Comparison of ENCODE assay signal across 9 mouse cellular contexts in the genomic region with DNA sequence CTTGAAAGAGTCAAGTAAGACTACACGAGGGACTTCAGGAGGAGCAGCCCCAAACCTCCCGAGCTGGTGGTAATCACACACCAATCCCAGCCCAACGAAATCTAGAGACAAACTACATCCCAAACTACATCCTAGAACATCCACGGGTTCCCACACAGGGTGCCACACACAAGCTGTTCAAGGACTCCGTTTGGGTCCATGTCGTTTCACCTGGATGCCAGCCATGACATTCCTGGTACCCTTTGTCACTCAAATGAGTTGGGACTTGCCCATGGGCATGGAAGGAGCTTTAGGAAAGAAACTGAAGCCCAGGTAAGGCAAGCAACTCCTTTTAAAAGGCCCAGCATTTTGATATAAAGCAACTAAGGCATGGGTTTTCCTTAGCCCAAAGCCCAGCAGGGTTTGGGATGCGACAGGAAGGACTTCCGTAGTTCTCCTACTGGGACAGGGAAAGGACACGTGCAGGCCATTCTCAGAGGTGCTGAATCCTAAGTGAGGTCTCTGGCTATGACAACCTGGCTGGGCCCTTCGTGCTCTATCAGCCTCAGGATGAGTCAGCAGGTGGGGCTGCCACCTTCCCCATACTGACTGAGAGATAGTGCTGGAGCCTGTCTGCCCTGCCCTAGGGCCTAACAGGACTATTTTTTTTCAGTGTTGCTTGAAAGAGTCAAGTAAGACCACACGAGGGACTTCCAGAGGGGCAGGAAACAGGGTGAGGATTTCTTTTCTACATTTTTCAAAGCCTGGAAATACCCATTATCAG. TPM values are rescaled to one million over a fixed set of nuclear protein-coding genes. Genes with fewer than 3 reads are reported as not detected.
DNase-seq lines count a peak whose midpoint lies in the region; ATAC-seq and TF ChIP-seq lines count a peak whose summit lies in the region.
"Had no signal": no experiment of that assay in that cellular context is flagged by ENCODE, and none has a peak within 500 bp of the region (broad histone marks: within the 10 kb centered on the region; RNA-seq: fewer than 3 reads in every experiment).

No protein-coding gene starts in this region.

- DNase-seq in lung, adult 2 months: no peak
- no peak for DNase-seq in lung, postnatal 25 days (ENCODE audit: low spot score)
- DNase-seq in kidney, postnatal 25 days: peak; percentile 42 to 60
- DNase-seq in spleen, postnatal 4 days (ENCODE audit: low spot score in 2 of 2): peak; percentile 68 to 75
- no peak for DNase-seq in left cerebral cortex, adult 11 months (ENCODE audit: low spot score)
- no peak for DNase-seq in layer of hippocampus, postnatal 10 days (ENCODE audit: low spot score in 2 of 2)

- WGBS in lung, adult 2 months: 51% methylated on average over 11 of the region's 11 CpGs
- 71% methylated on average over 11 of the region's 11 CpGs for WGBS in forebrain, embryonic 15.5 days

- TF ChIP-seq CTCF in lung, adult 2 months (IDR thresholded peaks at IDR 0.05; ENCODE audit: insufficient read depth, low read length): no peak

- H3K27me3 ChIP-seq in forebrain, embryonic 15.5 days: peaks cover 15% of the 10 kb centered on the region

- H3K4me1 ChIP-seq in lung, adult 2 months (ENCODE audit: control insufficient read depth, insufficient read depth, low read length): peaks cover 53% of the 10 kb centered on the region
- peaks cover 18% of the 10 kb centered on the region for H3K4me1 ChIP-seq in forebrain, embryonic 15.5 days

- no peaks in the 10 kb centered on the region for H3K9me3 ChIP-seq in forebrain, embryonic 15.5 days

- no peak overlapping the region for H3K9ac ChIP-seq in forebrain, embryonic 15.5 days (replicated peaks)

- H3K4me2 ChIP-seq in forebrain, embryonic 15.5 days (replicated peaks): no peak overlapping the region

- no peak overlapping the region for H3K27ac ChIP-seq in forebrain, embryonic 15.5 days (replicated peaks)

- peak; percentile 82 for ATAC-seq in erythroid progenitor cell, adult 5-6 weeks (replicated peaks; ENCODE audit: low FRiP score, poor library complexity, severe bottlenecking)
- no peak for ATAC-seq in forebrain, embryonic 15.5 days (replicated peaks)

- peak overlapping the region; percentile 64 for H3K4me3 ChIP-seq in lung, adult 2 months (replicated peaks; ENCODE audit: extremely low read depth, low read depth, low read length)
- no peak overlapping the region for H3K4me3 ChIP-seq in forebrain, embryonic 15.5 days

- no peaks in the 10 kb centered on the region for H3K36me3 ChIP-seq in forebrain, embryonic 15.5 days

- TF ChIP-seq POLR2A in lung, adult 2 months (IDR thresholded peaks at IDR 0.05; ENCODE audit: borderline replicate concordance, extremely low read depth, low read depth, low read length): no peak

RNA-seq across cellular contexts. Expression of gene Tinagl1, which starts 1.7 kb away (rescaled TPM):
- polyA plus RNA-seq in lung, adult 2 months (2012; rRNA removed): 134 and 222 TPM in 2 replicates
- total RNA-seq in erythroid progenitor cell, adult 5-6 weeks (2015; ENCODE audit: low replicate concordance): 199 and 217 TPM in 2 replicates
- total RNA-seq in erythroid progenitor cell, adult 5-6 weeks (2017; ENCODE audit: low replicate concordance): 249 and 265 TPM in 2 replicates
- 3.7 and 5.6 TPM in 2 replicates for polyA plus RNA-seq in forebrain, embryonic 15.5 days (2015; fragmentation: Nextera tagmentation; extraction: Ambion mirVana)
- 1 to 10 TPM; 3.3 TPM for total RNA-seq in layer of hippocampus, postnatal 10 days (2021)

RNA-seq across cellular contexts. Expression of gene Hcrtr1, which starts 34.1 kb away (rescaled TPM):
- polyA plus RNA-seq in lung, adult 2 months (2012; rRNA removed): 0.19 and 0.66 TPM in 2 replicates
- not detected in 2 replicates for total RNA-seq in erythroid progenitor cell, adult 5-6 weeks (2015; ENCODE audit: low replicate concordance)
- not detected in 2 replicates for total RNA-seq in erythroid progenitor cell, adult 5-6 weeks (2017; ENCODE audit: low replicate concordance)
- 0.27 and 0.38 TPM in 2 replicates for polyA plus RNA-seq in forebrain, embryonic 15.5 days (2015; fragmentation: Nextera tagmentation; extraction: Ambion mirVana)
- total RNA-seq in layer of hippocampus, postnatal 10 days (2021): 10 to 100 TPM; 12.5 to 14.3 TPM

RNA-seq across cellular contexts. Expression of gene Gm853, which starts 49.0 kb away (rescaled TPM):
- not detected in 2 replicates for polyA plus RNA-seq in lung, adult 2 months (2012; rRNA removed)
- not detected in 2 replicates for total RNA-seq in erythroid progenitor cell, adult 5-6 weeks (2015; ENCODE audit: low replicate concordance)
- total RNA-seq in erythroid progenitor cell, adult 5-6 weeks (2017; ENCODE audit: low replicate concordance): not detected in 2 replicates
- 0.15 and 0.34 TPM in 2 replicates for polyA plus RNA-seq in forebrain, embryonic 15.5 days (2015; fragmentation: Nextera tagmentation; extraction: Ambion mirVana)
- total RNA-seq in layer of hippocampus, postnatal 10 days (2021): not detected
- polyA plus RNA-seq: neural tube, embryonic 14.5 days had no signal

Comparison
In these comparisons a context has a peak if more than half of its experiments do, and no peak if none do; other contexts are left out.
1. DNase-seq: peak in kidney, postnatal 25 days (2 of 2) and spleen, postnatal 4 days (2 of 2); none in lung, adult 2 months (single experiment), lung, postnatal 25 days (single experiment), left cerebral cortex, adult 11 months (single experiment) and layer of hippocampus, postnatal 10 days (0 of 2).
2. RNA of gene Tinagl1, which starts 1.7 kb away (total RNA-seq): 199 to 265 TPM in erythroid progenitor cell, adult 5-6 weeks; 3.3 TPM in layer of hippocampus, postnatal 10 days; every median in the first group is over 10 times any median in the second.
3. RNA of gene Hcrtr1, which starts 34.1 kb away (total RNA-seq): 12.5 to 14.3 TPM in layer of hippocampus, postnatal 10 days; not detected in erythroid progenitor cell, adult 5-6 weeks; every median in the first group is over 10 times any median in the second.